Mouse (Mus musculus) olfactory bulb, adult 2 months (tissue): ENCODE results near the gene Tln1. TPM values are rescaled to one million over a fixed set of nuclear protein-coding genes. Genes with fewer than 3 reads are reported as not detected.

ENCODE experiments used
- H3K27ac ChIP-seq: fragments of 200-500 bp; 2 replicates; pipeline ENCODE4 v1.5.1; 2012; ENCODE audit warnings: low read depth, low read length; ENCODE audit not compliant: insufficient read depth
- H3K4me1 ChIP-seq: fragments of 200-500 bp; 2 replicates; pipeline ENCODE4 v1.6.1; 2012; ENCODE audit warnings: low read length; ENCODE audit not compliant: control insufficient read depth, insufficient read depth
- H3K4me3 ChIP-seq: fragments of 200-500 bp; 2 replicates; pipeline ENCODE4 v1.5.1; 2012; ENCODE audit warnings: mild to moderate bottlenecking, low read depth, low read length, moderate library complexity; ENCODE audit not compliant: insufficient read depth
- CTCF ChIP-seq: fragments of 200-500 bp; IDR thresholded peaks from 2 replicates; pipeline ENCODE4 v1.5.1; 2012; ENCODE audit warnings: low read depth, mild to moderate bottlenecking, low read length, moderate library complexity; ENCODE audit not compliant: insufficient read depth
- POLR2A ChIP-seq: fragments of 200-500 bp; IDR thresholded peaks from 2 replicates; pipeline ENCODE4 v1.6.1; 2012; ENCODE audit warnings: mild to moderate bottlenecking, low read depth, low read length, moderate library complexity; ENCODE audit not compliant: insufficient read depth
- WGBS: fragments of 180-500 bp; shearing (Covaris S2); methylation state at CpG from one replicate; pipeline ENCODE4 v1.1.7; 2018; 5-methylcytosine and 5-hydroxymethylcytosine counted together
- polyA plus RNA-seq: library from polyadenylated mRNA; stranded (reverse); fragments of >200 nt; gene quantifications from 2 replicates; pipeline ENCODE4 v1.2.4, GENCODE M21; 2012; ENCODE audit warnings: low replicate concordance; ENCODE audit not compliant: missing spikeins, insufficient read depth, insufficient read length

Tln1 gene
- polyA plus RNA-seq, 1 experiment: 147 TPM

- peaks cover 10% of the 10 kb centered on the region for H3K4me1 ChIP-seq
- no peak overlapping the region for H3K4me3 ChIP-seq
- TF ChIP-seq CTCF (no peak), POLR2A (no peak)
- WGBS: 89% methylated on average over 4 of the region's 4 CpGs
- H3K27ac ChIP-seq: no peak overlapping the region
Observed at GRCm38 (mm10) chr4:43504269-43504668, 58.2 kb downstream of the Tln1 start.

DNA sequence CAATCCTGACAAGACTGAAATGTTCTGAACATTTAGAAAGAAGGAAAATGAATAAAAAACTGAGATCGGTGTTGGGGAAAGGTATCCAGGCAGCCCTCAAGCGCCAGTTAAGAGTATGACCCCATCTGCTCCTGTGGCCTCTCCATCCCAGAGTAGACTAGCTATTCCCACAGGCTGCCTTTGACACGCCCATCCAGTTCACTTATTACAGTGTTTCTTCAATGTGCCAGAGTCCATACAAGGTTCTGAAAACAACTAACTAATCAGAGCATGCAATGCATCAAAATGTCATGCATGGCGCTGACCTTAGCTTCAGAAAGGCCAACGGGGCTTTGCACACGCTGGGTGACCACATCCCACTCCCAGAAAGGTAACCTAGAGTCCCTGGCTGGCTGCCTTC is 59.0 kb downstream of the Tln1 start:
- TF ChIP-seq CTCF: no peak
- no peak for TF ChIP-seq POLR2A
- WGBS: 91% methylated on average over 6 of the region's 6 CpGs

DNA sequence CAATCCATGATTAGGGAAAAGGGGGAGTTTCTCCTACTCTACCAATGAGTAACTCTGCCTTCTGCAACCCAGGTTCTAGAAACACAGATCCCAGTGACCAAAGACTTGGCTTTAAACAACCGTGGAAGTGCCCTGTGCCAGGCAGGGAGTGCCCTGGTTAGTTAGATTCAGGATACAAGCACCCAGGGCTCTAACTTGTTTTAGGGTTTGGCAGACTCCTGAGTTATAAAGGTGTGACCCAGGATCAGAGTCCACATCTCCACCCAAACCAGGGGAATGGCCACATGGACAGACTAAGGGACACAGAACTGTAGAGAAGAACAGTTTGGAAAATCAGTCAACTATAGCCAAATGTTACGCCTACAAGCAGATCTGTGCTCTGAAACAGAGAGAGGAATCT is 59.5 kb downstream of the Tln1 start:
- H3K4me1 ChIP-seq: no peaks in the 10 kb centered on the region
- TF ChIP-seq POLR2A: no peak
- no peak for TF ChIP-seq CTCF
- no peak overlapping the region for H3K27ac ChIP-seq
- H3K4me3 ChIP-seq: no peak overlapping the region
- WGBS: 84% methylated on average over 2 of the region's 2 CpGs

More for the DNA sequence above, 59.0 kb downstream of the Tln1 start:
- no peak overlapping the region for H3K27ac ChIP-seq
- H3K4me3 ChIP-seq: no peak overlapping the region
- peaks cover 4% of the 10 kb centered on the region for H3K4me1 ChIP-seq

GRCm38 (mm10) chr4:43499407-43500333 is 62.8 kb downstream of the Tln1 start, which contains the start of gene Arhgef39:
Gene Arhgef39, minus strand, starts transcription at chr4:43499695.
- Histone ChIP-seq H3K4me3 (peak within 1 kb of the TSS; percentile 55), H3K27ac (no peak within 1 kb of the TSS), H3K4me1 (peaks cover 5% of the 10 kb centered on the region; the same call in 1 of the 2 replicates)
- WGBS: 5% methylated on average over 50 of the region's 50 CpGs
- TF ChIP-seq CTCF: no peak
- TF ChIP-seq POLR2A: peak; percentile 46

DNA sequence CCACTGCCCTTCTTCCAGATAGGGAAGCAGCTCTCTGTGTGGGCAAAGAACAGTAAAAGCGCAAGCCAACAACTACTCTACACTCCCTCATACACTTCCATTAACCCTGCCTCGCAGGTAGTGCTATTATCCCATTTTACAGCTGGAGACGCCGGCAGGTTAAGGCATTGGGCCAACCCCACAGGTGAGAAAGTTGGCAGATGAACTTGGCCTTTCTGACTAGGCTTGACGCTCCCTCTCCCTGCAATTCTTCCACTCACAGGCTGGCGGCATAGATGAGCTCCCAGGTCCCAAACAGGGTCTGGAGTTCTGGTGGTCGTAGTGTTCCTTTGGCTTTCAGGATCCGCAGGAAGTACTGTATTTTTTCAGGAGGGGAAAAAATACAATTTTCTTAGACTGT is 63.5 kb downstream of the Tln1 start:
- no peak for TF ChIP-seq POLR2A
- no peak for TF ChIP-seq CTCF
- H3K27ac ChIP-seq: no peak overlapping the region
- H3K4me1 ChIP-seq: peaks cover 5% of the 10 kb centered on the region; the same call in 1 of the 2 replicates
- H3K4me3 ChIP-seq: peak overlapping the region; percentile 55
- 16% methylated on average over 8 of the region's 8 CpGs for WGBS

DNA sequence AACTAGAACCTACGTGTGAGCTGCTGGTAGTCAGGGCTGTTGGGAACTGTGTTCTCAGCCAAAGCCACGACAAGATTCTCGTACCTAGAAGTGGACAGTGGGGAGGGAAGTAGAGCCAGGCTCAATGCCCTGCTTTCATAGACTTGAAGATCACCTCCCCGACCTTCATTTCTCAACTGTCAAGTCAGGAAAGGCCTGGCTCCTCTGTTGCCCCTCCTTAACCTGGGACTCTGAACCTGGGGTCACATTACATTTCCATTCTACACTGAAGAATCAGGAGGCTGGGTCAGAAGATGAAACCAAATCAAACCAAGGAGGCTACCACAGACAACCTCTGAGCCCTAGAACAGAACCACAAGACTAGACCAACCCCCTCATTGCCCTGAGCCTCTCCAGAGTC is 64.5 kb downstream of the Tln1 start:
- H3K4me3 ChIP-seq: no peak overlapping the region
- peaks cover 5% of the 10 kb centered on the region; the same call in 1 of the 2 replicates for H3K4me1 ChIP-seq
- 89% methylated on average over 4 of the region's 4 CpGs for WGBS
- TF ChIP-seq CTCF (no peak), POLR2A (no peak)
- no peak overlapping the region for H3K27ac ChIP-seq

DNA sequence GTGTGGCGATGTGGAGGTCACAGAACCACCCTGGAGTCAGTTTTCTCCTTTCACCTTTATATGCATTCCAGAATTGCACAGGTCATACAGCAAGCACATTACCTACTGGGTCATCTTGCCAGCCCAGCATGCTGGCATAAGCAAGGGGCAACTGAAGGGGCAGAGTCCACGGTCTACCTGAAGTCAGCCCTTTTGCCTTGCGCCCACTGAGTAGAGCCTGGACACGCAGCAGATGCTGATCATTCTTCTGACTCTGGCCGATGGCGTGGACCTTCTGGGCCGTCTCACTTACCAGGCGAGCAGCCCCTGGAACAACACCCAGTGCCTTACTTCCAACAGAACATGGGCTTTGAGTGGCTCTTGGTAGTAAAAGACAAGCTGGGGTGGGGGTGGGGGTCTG is 65.1 kb downstream of the Tln1 start:
- 93% methylated on average over 8 of the region's 8 CpGs for whole genome bisulfite sequencing
- no peak for TF ChIP-seq POLR2A
- no peak for TF ChIP-seq CTCF
- peaks cover 5% of the 10 kb centered on the region; the same call in 1 of the 2 replicates for H3K4me1 ChIP-seq
- H3K27ac ChIP-seq: no peak overlapping the region
- no peak overlapping the region for H3K4me3 ChIP-seq

DNA sequence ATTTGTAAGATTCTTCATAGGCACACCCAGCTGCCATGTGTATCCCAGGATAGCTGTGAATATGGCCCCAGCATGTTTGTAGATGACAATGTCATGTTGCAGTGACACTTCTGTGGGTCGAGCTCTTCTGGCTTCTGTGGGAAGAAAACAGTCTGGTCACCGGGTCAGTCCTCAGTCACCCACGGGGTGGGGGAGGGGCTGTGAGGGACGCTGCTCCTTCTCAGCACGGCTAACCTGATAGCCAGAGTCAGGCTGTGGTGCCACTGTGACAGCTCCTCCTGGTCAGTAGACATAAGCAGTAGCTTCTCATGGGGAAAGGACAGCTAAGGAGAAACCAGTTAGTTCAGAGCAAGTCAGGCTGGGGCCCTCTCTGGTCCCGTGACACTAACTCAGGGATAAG is 65.9 kb downstream of the Tln1 start:
- H3K27ac ChIP-seq: no peak overlapping the region
- TF ChIP-seq CTCF: no peak
- TF ChIP-seq POLR2A: no peak
- 63% methylated on average over 6 of the region's 6 CpGs for WGBS

DNA sequence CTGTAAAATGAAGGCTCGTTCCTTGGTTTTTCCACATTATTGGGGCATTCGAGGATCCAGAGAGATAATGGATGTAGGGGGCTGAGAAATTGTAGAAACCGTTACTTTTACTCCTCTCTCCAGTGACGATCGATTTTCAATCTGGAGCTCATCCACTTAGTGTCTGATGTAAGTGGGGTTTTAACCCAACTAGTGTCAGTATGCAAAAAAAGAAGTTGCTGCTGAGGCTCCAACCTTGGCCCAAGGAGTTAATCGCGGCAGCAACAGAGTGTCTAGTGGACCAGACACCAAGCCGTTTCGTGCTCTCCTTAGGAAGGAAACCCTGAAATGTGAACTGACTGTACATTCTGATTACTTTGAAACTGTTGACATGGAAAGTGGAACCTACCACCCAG is 68.6 kb downstream of the Tln1 start:
- H3K4me3 ChIP-seq: peak overlapping the region; percentile 76
- under 1% methylated on average over 9 of the region's 9 CpGs for WGBS
- H3K27ac ChIP-seq: peak overlapping the region; percentile 38; the same call in 1 of the 2 replicates
- H3K4me1 ChIP-seq: peaks cover 5% of the 10 kb centered on the region; the same call in 1 of the 2 replicates
- no peak for TF ChIP-seq POLR2A
- TF ChIP-seq CTCF: no peak

More for the DNA sequence above, 65.9 kb downstream of the Tln1 start:
- Histone ChIP-seq H3K4me3 (no peak overlapping the region), H3K4me1 (peaks cover 5% of the 10 kb centered on the region; the same call in 1 of the 2 replicates)
